Comparison of ENCODE assay signal across 9 mouse cellular contexts in genomic region chr10:56369073-56369472, GRCm38 (mm10). TPM values are rescaled to one million over a fixed set of nuclear protein-coding genes. Genes with fewer than 3 reads are reported as not detected.
DNase-seq lines count a peak whose midpoint lies in the region; ATAC-seq and TF ChIP-seq lines count a peak whose summit lies in the region.
"Had no signal": no experiment of that assay in that cellular context is flagged by ENCODE, and none has a peak within 500 bp of the region (broad histone marks: within the 10 kb centered on the region; RNA-seq: fewer than 3 reads in every experiment).

No protein-coding gene starts in this region.

- H3K27ac ChIP-seq in embryonic facial prominence, embryonic 11.5 days (replicated peaks; ENCODE audit: low read depth, low read length) = no peak overlapping the region
- H3K27ac ChIP-seq in heart, embryonic 10.5 days = no peak overlapping the region
- H3K27ac ChIP-seq: embryonic facial prominence, embryonic 13.5 days had no signal

- H3K9ac ChIP-seq in embryonic facial prominence, embryonic 11.5 days (replicated peaks; ENCODE audit: low read length) = no peak overlapping the region
- H3K9ac ChIP-seq: embryonic facial prominence, embryonic 13.5 days had no signal

- H3K9me3 ChIP-seq in embryonic facial prominence, embryonic 11.5 days (replicated peaks; ENCODE audit: control insufficient read depth, low read length) = no peaks in the 10 kb centered on the region
- H3K9me3 ChIP-seq in heart, embryonic 10.5 days = no peaks in the 10 kb centered on the region
- H3K9me3 ChIP-seq: embryonic facial prominence, embryonic 13.5 days had no signal

- H3K4me3 ChIP-seq in embryonic facial prominence, embryonic 11.5 days (ENCODE audit: low read depth, low read length) = no peak overlapping the region
- H3K4me3 ChIP-seq in heart, embryonic 10.5 days = no peak overlapping the region
- no peak overlapping the region for H3K4me3 ChIP-seq in lung, adult 2 months (replicated peaks; ENCODE audit: extremely low read depth, low read depth, low read length)
- H3K4me3 ChIP-seq: embryonic facial prominence, embryonic 13.5 days had no signal

- 18% methylated on average over 7 of the region's 7 CpGs for WGBS in embryonic facial prominence, embryonic 11.5 days
- WGBS in heart, embryonic 10.5 days = 17% methylated on average over 7 of the region's 7 CpGs
- WGBS in lung, adult 2 months = 15% methylated on average over 7 of the region's 7 CpGs

- ATAC-seq in embryonic facial prominence, embryonic 11.5 days (replicated peaks; ENCODE audit: insufficient number of reproducible peaks, low FRiP score, low TSS enrichment, low read depth) = no peak

- H3K4me1 ChIP-seq in embryonic facial prominence, embryonic 11.5 days (ENCODE audit: control insufficient read depth, insufficient read depth, low read length) = no peaks in the 10 kb centered on the region
- peaks cover 3% of the 10 kb centered on the region; the same call in 1 of the 2 replicates for H3K4me1 ChIP-seq in heart, embryonic 10.5 days
- H3K4me1 ChIP-seq in lung, adult 2 months (ENCODE audit: control insufficient read depth, insufficient read depth, low read length) = no peaks in the 10 kb centered on the region

- no peak for TF ChIP-seq POLR2A in lung, adult 2 months (IDR thresholded peaks at IDR 0.05; ENCODE audit: borderline replicate concordance, extremely low read depth, low read depth, low read length)

- peak; percentile 60 to 67 for DNase-seq in B cell, adult 2 months
- peak; percentile 83 for DNase-seq in adrenal gland, postnatal 14 days
- peak; percentile 86 for DNase-seq in embryonic facial prominence, embryonic 11.5 days (ENCODE audit: low spot score)
- DNase-seq in heart, embryonic 10.5 days (ENCODE audit: low spot score) = peak; percentile 76
- DNase-seq in kidney, postnatal 25 days = peak; percentile 74 to 90
- DNase-seq in lung, adult 2 months = peak; percentile 69
- DNase-seq in retina, postnatal 7 days (ENCODE audit: low read depth, low spot score) = peak; percentile 27
- peak; percentile 50 to 54 for DNase-seq in thymus, postnatal 36 days

- no peak overlapping the region for H3K4me2 ChIP-seq in embryonic facial prominence, embryonic 11.5 days (ENCODE audit: low read depth, low read length)
- H3K4me2 ChIP-seq: embryonic facial prominence, embryonic 13.5 days had no signal

- no peaks in the 10 kb centered on the region for H3K36me3 ChIP-seq in embryonic facial prominence, embryonic 11.5 days (replicated peaks; ENCODE audit: control insufficient read depth, insufficient read depth, low read depth, low read length)
- no peaks in the 10 kb centered on the region for H3K36me3 ChIP-seq in heart, embryonic 10.5 days
- H3K36me3 ChIP-seq: embryonic facial prominence, embryonic 13.5 days had no signal

- no peaks in the 10 kb centered on the region for H3K27me3 ChIP-seq in embryonic facial prominence, embryonic 11.5 days (ENCODE audit: control insufficient read depth, insufficient read depth, low read length)
- no peaks in the 10 kb centered on the region for H3K27me3 ChIP-seq in heart, embryonic 10.5 days (ENCODE audit: insufficient read depth, poor library complexity, severe bottlenecking)
- H3K27me3 ChIP-seq: embryonic facial prominence, embryonic 13.5 days had no signal

- TF ChIP-seq CTCF in lung, adult 2 months (IDR thresholded peaks at IDR 0.05; ENCODE audit: insufficient read depth, low read length) = peak; percentile 89

RNA-seq across cellular contexts. Expression of gene Gja1, which starts 8.1 kb away (rescaled TPM):
- 168 and 205 TPM in 2 replicates for total RNA-seq in adrenal gland, postnatal 14 days (2021)
- polyA plus RNA-seq in embryonic facial prominence, embryonic 11.5 days (2014; fragmentation: Nextera tagmentation; extraction: Ambion mirVana) = 367 and 391 TPM in 2 replicates
- polyA plus RNA-seq in heart, embryonic 10.5 days (2016; fragmentation: Nextera tagmentation; extraction: Ambion mirVana) = 141 and 251 TPM in 2 replicates
- polyA plus RNA-seq in lung, adult 2 months (2012; rRNA removed) = 13.1 and 31.3 TPM in 2 replicates

Comparison
In these comparisons a context has a peak if more than half of its experiments do, and no peak if none do; other contexts are left out.
1. DNase-seq: peak in every context shown above with its lines; median percentile 86 in embryonic facial prominence, embryonic 11.5 days; 83 in adrenal gland, postnatal 14 days; 82 in kidney, postnatal 25 days; 76 in heart, embryonic 10.5 days; 69 in lung, adult 2 months; 64 in B cell, adult 2 months; 52 in thymus, postnatal 36 days; 27 in retina, postnatal 7 days.